Mouse (Mus musculus): ENCODE measurements at regions not wholly inside any gene's neighbourhood (a gene's known extent, or its start where the extent isn't known, plus 50 kb on each side); places are given as distances from the start of the nearest gene placed in this dataset.
A peak's percentile ranks its signal among the peaks of the same experiment; 100 is the strongest.

DNA sequence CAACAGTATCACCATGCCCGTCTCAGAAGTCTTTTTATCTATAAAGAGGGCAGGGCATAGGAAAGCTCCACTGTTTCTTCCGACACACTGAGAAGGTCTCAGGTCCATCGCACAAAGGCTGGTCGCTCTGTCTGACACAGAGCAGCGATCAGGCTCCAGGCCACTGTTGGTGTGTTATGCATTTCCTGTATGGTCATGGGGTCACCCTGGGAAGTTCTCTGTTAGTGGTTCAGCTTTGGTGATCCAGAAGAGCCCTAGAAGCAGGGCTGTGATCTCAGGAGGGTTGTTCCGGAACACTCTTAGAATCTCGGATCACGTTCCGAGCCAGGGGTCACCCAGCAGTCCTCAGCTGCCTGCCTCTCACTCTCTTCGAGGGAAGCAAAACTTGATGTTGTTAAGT lies 150.7 kb downstream of the Qrsl1 start:
- no peak for DNase-seq

DNA sequence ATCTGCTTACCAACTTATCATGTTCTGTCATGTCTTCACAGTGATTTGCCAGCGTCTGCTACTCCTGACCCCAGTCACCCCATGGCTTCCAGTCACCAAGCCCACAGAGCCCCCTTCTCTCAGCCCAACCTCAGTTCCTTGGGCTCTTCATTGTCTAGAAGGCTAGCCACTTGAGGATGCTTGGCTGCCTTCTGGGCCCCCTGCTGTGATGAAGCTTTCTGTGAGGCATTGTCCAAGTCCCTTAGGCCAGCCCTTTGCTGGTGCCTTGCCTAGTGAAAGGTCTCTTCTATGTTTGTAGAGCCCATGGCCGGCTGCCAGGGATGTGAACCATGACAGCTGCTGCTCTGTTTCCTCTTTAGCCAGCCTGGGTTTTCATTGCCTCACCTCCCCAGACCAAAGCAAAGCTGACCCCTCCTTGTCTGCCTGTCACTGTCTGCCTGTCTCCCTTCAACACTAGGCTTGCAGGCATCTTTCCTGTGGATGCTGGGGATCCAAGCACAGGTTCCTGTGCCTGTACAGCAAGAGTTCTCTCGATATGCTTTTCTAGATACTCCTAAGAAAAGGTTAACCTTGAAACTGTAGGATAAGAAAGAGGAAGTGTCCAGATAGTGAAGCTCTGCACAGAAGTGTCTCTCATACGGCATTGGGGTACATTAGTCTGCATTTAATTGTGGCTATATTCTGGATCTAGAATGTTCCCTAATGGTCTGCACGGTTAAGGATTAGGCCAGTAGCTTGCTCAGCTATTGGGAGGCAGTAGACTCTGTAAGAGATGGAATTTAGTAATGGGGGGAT lies 149.5 kb downstream of the Qrsl1 start:
- peak; percentile 88 for DNase-seq

DNA sequence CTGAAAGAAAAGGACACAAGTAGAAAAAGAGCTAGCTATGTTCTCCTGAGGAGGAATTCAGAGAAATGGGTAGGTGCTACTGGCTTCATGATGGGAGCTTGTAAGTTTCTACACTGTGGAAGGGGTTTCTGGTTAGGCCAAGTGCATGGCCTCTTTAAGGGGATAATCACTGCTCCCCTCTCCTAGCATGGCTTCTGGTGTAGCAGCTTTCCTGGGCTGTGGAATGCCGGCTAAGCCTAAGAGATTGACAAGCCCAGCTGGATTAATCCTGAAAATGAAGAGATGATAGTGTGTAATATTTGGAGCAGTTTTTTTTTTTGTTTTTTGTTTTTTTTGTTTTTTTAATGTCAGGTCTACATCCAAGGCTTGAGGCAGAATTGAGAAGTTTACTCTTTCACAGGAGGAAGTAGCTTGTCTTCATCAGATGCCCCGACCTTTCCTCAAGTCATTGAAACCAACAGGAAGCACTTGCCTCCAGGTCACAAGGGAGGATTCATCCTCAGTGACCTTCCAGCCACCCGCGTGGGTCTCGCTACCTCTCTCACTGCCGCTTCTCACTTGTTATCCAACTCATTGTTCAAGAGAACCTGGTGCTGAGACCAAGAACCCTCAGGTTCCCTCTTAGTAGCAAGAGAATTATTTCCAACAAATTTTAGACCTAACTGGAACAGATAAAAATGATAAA lies 144.5 kb downstream of the Qrsl1 start:
- DNase-seq, result no peak

DNA sequence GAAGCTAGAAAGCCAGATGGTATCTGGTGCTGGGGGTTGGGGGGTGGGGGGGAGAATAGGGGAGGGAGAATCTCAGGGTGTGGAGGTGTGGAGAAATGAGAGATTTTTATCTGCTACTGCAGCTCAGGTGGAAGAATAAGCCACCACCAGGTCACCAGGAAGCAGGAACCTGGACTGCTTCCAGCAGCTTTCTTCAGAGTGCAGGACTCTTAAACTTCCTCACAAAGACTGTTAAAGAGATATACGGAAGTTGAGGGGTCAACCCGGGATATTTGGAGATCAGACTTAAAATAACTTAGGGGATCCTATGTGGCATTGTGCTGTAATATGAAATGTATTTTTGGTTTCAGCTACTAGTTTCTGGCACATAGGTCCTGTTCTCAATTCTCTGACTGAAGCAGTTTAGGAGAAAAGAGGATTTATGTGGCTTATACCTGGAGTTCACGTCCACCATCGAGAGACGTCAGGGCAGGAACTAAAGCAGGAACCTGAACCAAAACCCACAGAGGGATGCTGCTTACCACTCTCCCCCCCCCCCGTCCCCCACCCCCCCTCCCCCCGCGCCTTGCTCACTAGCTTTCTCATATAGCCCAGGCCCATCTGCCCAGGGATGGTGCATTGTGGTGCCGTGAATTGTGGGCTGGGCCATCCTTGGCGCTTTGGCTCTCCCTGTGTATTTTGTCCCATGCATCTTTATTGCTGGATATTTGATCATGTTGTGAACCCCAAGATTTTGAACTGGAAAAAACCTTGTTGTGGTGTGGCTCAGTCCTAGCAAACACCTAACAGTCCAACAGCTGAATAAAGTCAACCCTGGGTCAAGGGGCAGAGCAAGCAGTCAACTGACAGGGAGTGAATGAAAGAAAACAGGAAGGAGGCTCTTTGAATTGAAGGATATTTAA lies 143.2 kb downstream of the Qrsl1 start:
- DNase-seq, result peak; percentile 75

DNA sequence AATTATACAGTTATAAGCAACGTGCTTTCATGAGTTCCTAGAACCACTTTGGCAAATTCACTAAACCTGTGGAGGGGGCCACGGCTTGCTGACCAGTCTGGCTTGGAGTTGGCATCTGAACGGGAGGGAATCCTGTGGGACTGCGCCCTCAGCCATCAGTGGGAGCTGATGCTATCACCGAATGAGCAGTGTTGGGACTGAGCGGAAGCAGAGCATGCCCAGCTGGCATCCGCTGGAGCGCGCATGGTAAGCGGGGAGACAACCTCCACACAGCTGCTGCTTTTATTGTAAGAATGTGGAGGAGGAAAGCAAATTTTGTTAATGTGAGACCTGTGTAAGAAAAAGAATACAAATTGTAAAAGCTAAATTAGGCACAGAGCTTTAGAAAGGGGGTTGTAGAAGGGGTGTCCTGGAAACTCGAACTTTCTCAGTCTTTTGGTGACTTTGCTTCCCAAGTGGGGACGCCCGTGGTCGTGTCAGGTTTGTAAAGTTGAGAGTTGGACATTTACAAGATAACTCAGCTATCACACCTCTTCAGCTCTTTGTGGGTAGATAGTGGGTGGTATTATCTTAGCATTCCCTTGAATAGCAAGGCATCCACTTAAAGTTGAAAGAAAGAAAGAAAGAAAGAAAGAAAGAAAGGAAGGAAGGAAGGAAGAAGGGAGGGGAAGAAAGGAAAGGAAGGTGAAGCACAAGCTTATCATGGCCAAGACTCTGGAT lies 142.2 kb downstream of the Qrsl1 start:
- DNase-seq, result no peak

DNA sequence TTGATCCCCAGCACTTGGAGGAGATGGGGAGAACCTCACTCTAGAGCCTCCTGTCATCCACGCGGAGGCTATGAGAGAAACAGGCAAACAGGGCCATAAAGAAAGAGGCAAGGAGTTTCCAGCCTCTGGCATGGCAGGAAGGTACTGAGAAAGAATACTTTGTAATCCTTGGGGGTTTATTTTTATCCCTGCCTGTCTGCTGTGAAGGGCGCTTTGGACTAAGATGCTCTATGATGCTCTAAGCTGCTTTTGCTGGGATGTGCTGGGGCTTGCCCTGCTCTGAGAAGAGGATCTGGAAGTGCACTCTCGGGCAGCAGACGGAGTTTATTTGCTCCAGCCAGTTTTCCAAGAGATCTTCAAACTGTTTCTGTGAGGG lies 141.7 kb downstream of the Qrsl1 start:
- no peak for DNase-seq

DNA sequence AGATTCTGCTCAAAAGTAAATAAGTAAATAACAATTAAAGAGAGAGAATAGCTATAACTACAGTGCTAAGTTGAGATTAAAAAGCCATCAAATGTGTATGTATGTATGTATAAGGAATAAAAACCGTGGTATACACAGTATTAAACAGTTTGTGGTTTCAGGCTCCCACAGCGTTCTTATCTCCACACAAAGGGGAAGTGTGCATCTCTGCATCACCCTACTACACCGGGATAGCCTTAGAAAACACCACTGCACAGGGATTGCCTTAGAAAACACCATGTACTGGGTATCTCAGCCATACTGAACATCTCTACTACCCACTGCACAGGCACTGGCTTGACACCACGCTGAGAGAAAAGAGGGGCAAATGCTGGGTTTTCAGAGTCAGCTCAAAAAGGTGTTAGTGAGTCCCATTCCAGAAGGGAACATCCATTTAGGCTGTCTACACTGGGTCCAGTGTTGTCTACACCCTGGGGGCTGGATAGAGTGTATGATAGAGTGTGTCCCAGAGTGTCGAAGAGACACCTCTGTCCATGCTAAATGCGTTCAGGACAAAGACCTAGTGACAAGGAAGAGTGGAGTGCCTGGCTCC lies 139.5 kb downstream of the Qrsl1 start:
- DNase-seq, result no peak

DNA sequence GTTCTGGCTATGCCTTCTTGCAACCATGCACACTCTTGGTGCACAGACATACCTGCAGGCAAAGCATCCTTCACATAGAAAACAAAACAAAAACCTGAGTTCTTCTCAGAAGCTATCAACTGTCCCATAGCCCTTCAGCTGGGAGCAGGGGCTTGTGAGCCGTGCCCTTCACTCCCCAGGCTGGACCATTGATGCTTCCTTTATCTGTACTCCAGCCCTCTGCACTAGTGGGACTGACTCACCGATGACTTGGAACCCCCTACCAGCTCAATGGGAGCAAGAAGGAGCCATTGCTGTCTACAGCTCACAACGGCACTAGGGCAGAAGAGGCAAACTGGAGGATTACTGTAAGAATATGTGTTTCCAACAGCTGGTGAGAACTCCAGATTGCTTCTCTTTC lies 137.0 kb downstream of the Qrsl1 start:
- DNase-seq, result no peak

DNA sequence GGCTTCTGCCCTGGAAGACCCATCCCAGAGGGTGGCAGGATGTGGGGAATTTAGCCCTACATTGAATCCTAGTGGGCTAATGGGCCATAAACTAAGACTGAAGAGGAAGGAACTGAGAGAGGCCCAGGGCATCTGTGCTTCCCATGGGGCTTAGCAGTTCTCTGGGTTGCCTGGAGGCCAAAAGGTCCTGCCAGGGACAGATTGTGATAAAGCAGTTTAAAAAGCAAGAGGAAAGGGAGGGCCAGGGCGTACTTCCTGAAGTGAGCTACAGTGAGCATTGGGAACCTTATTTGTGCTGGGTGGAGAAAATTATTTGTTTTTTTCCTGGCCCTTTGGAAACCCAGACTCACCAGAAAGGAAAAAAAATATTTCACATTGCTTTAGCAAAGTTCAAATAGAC lies 136.3 kb downstream of the Qrsl1 start:
- DNase-seq, result peak; percentile 61

DNA sequence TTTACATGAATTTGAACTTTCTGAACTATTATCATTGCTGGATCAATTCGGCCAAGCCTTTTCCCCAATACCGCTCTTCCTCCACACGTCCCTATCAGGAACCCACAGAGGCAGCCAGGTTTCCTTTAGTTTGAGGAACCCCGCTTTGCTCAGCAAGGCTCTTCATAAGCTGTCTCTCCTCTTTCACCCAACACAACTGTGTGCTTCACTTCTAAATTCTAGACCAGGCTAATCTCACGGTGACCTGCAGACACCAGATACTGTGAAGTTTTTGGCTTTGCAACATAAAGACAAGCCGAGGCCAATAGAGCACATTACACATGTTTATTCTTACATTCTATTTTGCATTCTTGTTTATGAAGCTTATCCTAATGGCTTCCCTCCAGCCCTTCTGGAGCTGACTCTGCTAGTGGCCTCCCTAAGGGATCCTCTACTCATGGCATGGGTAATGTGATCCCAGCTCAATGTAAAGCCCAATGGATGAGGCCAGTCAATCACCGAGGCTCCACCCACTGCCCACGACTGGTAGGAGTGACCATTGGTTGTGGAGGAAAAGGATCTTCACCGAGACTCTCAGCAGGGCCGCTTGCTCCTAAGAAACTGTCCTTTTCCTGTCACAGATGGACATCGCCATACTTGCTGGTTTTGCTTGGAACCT lies 135.6 kb downstream of the Qrsl1 start:
- no peak for DNase-seq

DNA sequence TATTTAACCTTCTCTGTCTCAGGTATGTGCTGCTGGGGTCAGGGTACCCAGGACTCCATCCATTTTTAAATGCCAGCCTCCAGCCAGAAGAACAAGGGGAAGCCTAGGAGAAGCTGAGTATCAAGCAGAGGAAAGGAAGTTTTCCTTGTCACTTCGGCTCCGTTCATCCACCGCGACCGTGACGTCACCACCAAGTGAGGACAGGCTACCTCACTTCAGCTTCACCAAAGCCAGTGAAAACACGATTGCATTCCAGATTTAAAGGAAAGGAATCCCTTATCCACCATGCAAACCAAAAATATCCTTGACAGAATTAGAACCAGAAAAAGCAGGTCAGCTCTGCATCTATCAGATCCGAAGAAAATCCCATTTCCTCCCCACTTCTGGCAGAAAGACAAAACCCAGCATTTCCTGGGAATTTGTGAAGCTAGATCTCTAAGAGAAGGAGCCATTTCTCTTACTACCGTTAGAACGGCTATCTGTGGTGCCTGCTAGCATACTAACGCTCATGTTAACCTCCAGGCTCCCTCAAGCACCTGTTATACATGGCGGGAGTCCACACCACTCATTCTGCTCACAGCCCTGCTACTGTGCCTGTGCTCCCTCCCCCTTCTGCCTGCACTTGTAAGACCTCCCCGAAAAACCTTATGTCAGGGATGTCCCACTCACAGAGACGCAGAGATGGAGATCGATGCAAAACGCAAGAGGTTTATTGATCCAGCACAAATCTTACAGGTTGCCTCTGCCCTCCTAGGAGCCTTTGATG lies 133.4 kb downstream of the Qrsl1 start:
- no peak for DNase-seq

DNA sequence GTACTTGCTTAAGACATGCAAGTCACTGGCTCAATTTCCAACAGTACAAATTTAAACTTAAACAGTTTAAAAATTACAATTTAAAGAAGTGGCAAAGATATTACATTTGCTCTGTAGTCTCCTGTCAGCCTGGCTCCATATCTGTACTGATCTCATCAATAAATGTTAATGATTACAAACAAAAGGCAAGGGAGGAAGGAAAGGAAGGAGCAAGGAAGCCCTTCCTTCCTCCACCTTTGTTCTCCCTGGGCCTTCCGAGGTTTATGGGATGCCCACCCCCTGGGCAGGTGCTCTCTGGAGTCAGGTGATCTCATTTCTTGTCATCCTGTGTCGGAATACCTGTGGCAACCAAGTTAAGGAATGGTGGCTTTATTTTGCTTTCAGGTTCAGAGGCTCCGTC lies 132.5 kb downstream of the Qrsl1 start:
- DNase-seq, result no peak

DNA sequence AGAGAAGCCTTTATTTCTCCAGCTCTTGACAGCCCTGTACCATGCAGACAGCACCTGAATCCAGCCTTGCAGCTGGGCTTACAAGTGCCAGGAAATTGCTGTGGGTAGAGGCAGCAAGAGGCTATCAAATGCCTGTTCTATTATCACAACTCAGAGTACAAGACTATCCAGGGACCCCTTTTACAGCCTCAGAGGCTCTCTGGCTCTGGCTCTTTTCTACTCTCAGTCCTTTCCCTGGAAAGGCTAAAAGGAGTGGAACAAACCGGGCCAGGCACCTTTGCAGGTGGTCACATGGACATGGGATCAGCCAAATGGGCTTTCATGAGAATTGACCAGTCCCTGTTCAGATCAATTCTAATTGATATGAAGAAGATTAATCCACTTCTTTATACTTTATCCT lies 125.7 kb downstream of the Qrsl1 start:
- no peak for DNase-seq

DNA sequence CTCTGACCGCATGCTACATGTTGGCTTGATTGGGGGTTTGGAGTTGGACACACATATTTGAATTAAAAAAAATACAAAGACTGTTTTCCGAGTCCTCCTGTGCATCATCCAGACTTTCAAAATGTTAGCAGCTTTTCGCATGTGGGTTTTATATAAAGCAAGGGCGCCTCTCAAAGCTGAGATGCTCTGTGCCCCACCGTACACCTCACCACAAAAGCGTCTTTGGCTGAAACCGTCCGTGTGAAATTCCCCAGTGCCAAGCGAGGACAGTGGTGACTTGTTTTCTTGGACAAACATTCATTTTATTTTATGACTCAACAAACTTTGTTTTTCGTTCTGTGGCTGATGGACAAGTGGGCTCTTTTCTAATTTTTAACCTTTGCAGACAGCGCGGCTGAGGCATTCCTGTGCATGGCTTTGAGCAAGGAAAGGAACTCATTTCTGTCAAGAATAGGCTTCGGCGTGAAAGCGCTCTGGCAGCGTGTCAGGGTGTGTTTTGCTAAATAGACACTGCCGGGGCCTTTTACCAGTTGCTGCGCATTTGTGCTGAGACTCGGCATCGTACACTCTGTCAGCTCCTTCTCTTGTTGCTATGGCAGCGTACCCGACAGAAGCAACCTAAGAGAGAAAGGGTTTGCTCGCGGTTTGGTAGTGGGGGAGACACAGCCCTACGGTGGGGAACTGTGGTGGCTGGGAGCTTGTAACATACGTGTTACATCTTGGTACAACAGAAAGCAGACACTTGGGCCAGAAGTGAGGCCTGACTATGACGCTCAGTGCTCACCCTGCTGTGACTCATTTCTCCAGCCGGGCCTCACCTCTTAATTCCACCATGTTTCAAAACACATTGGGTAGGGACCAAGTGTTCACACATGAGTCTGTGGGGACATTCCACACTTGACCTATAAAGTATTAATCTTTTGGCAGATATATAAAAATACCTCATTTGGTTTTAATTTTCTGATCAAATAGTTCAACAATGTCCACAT lies 123.6 kb downstream of the Qrsl1 start:
- no peak for DNase-seq

DNA sequence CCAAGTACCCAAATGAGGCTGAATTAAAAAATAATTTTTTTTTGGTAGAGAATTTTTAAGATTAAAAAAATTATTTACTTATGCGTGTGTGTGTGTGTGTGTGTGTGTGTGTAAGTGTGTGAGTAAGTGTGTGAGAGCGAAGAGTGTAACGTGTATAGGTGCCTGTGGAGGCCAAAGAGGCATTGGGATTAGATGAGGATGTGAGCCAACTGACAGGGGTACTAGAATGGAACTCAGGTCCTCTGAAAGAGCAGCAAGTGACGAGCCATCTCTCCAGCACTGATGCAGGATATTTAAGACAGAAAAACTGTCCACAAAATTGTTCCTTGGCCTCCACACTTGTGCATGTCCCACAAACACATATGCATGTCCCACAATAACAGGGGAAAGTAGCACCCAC lies 121.0 kb downstream of the Qrsl1 start:
- DNase-seq, result no peak

DNA sequence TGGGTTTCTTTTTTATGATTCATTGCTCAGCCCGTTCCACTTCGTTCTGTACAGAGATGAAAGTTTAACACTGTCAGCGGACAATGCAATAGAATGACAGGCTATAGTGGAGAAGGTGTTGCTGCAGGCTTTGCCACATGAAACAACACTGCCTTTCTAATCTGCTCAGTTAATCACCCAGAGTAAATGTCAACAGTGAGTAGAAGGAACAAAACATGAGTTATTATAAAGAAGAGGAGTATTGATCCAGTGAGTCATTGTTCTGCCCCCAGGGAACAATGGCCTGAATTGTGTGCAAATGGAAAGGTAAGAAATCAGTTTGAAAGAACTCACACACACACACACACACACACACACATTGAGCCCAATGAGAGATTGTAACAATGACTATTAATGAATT lies 118.2 kb downstream of the Qrsl1 start:
- DNase-seq, result no peak

DNA sequence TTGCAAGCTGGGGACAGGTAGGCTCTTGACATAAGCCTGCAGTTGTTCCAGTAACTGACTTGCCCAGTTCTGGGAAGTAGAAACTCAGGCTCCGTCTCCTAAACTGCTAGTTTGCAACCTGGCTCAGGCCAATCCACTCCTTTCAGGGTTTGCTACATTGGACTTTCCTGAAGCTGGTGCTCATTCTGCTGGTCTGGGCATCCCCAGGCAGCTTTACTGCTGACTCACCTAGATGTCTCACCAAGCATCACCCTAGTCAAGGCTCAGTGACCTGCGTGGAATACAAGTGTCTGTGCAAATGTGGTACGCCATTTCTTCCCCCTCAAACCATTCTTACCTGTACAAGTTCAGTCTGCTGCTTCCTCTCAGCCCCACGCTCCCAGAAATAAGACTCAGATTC lies 110.8 kb downstream of the Qrsl1 start:
- DNase-seq, result no peak

DNA sequence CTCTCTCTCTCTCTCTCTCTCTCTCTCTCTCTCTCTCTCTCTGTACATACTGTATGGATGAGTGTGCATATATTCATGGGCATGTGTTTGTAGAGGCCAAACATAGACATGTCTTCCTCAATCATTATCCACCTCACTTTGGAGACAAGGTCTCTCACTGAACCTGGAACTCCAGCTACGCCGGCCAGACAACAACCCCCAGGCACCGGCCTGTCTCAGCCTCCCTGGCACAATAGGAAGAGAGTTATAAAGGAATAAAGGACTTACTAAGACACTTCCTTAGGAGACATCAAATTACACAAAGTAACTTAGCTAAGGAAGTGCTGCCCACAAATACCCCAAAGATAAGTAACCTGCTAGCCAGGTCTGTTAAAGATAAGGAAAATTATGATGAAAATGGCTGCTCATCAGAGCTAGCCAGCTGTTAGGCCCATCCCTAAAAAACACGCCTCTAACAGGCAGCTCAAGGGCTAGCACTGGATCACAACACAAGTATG lies 110.0 kb downstream of the Qrsl1 start:
- DNase-seq, result no peak

DNA sequence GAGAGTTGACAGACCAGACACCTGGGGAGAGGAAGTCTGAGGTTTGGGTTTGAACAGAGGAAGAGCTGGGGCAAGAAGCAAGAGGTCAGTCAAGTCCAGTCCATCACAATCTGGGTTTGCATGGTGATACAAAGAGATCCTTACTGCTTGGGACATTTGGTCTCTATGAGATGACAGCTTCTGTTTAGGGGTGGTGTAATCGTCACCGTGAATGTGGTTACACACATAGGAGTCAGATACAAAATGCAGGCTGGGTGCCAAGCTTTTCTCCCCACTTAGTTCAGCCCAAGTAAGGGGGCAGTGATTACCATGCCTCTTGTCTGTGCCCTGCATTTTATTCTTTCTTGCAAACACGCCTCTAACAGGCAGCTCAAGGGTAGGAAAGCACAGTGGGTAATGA lies 108.9 kb downstream of the Qrsl1 start:
- DNase-seq, result no peak

DNA sequence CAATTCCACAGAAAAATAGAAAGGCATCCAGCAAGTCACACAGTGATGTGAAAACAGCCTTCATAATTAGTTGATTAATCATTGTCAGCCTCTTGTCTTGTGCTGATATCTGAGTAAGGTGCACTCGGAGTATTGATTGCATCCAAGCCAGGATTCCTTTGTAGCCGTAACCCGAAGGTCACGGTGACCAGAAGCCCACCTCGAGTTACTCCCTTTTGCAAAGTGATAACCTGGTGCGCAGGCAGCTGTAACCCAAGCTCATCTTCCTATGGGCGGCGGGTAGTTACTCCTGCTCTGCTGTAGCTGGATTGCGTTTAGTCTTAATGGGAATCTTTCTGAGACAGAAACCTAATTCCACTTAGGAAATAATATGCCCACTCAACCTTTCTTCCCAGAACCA lies 107.0 kb downstream of the Qrsl1 start:
- DNase-seq, result no peak
